Comparison of ENCODE assay signal across 9 mouse cellular contexts in genomic region chr13:8202681-8203476, GRCm38 (mm10). TPM values are rescaled to one million over a fixed set of nuclear protein-coding genes. Genes with fewer than 3 reads are reported as not detected.
DNase-seq lines count a peak whose midpoint lies in the region; ATAC-seq and TF ChIP-seq lines count a peak whose summit lies in the region.
"Had no signal": no experiment of that assay in that cellular context is flagged by ENCODE, and none has a peak within 500 bp of the region (broad histone marks: within the 10 kb centered on the region; RNA-seq: fewer than 3 reads in every experiment).

TSS of gene Adarb2 (plus strand) at chr13:8202866.

- H3K27ac ChIP-seq in lung, embryonic 15.5 days: no peak within 1 kb of the TSS
- H3K27ac ChIP-seq in cortical plate, adult 2 months (ENCODE audit: insufficient read depth, low read length): no peak within 1 kb of the TSS
- H3K27ac ChIP-seq in olfactory bulb, adult 2 months (ENCODE audit: insufficient read depth, low read depth, low read length): peak within 1 kb of the TSS; percentile 80

- H3K36me3 ChIP-seq in lung, embryonic 15.5 days: no peaks in the 10 kb centered on the region

- ATAC-seq in lung, embryonic 15.5 days (ENCODE audit: borderline replicate concordance, extremely low read depth, low FRiP score, low TSS enrichment): peak; percentile 67; the same call in 1 of the 2 replicates
- ATAC-seq in megakaryocyte progenitor cell, adult 5-6 weeks (replicated peaks; ENCODE audit: poor library complexity): no peak

- H3K9me3 ChIP-seq in lung, embryonic 15.5 days: no peaks in the 10 kb centered on the region

- no peak for TF ChIP-seq CTCF in cortical plate, adult 2 months (IDR thresholded peaks at IDR 0.05; ENCODE audit: extremely low read depth, insufficient read depth, low read length)
- TF ChIP-seq CTCF in olfactory bulb, adult 2 months (IDR thresholded peaks at IDR 0.05; ENCODE audit: insufficient read depth, low read depth, low read length): no peak
- TF ChIP-seq CTCF in lung, adult 2 months (IDR thresholded peaks at IDR 0.05; ENCODE audit: insufficient read depth, low read length): no peak

- peak within 1 kb of the TSS; percentile 27 for H3K4me3 ChIP-seq in lung, embryonic 15.5 days
- peak within 1 kb of the TSS; percentile 51 for H3K4me3 ChIP-seq in cortical plate, adult 2 months (ENCODE audit: insufficient read depth, low read length)
- peak within 1 kb of the TSS; percentile 87 for H3K4me3 ChIP-seq in olfactory bulb, adult 2 months (ENCODE audit: insufficient read depth, low read depth, low read length)
- H3K4me3 ChIP-seq in lung, adult 2 months (replicated peaks; ENCODE audit: extremely low read depth, low read depth, low read length): no peak within 1 kb of the TSS

- peaks cover 30% of the 10 kb centered on the region for H3K27me3 ChIP-seq in lung, embryonic 15.5 days

- peak; percentile 83 for TF ChIP-seq POLR2A in cortical plate, adult 2 months (IDR thresholded peaks at IDR 0.05; ENCODE audit: extremely low read depth, insufficient read depth, low read length)
- TF ChIP-seq POLR2A in olfactory bulb, adult 2 months (IDR thresholded peaks at IDR 0.05; ENCODE audit: insufficient read depth, low read depth, low read length): peak; percentile 90
- TF ChIP-seq POLR2A in lung, adult 2 months (IDR thresholded peaks at IDR 0.05; ENCODE audit: borderline replicate concordance, extremely low read depth, low read depth, low read length): no peak

- H3K4me2 ChIP-seq in lung, embryonic 15.5 days: peak within 1 kb of the TSS; percentile 51

- WGBS in lung, embryonic 15.5 days: under 1% methylated on average over 26 of the region's 26 CpGs
- WGBS in olfactory bulb, adult 2 months: under 1% methylated on average over 26 of the region's 26 CpGs
- 3% methylated on average over 26 of the region's 26 CpGs for WGBS in lung, adult 2 months

- no peaks in the 10 kb centered on the region; the same call in 1 of the 2 replicates for H3K4me1 ChIP-seq in lung, embryonic 15.5 days
- H3K4me1 ChIP-seq in cortical plate, adult 2 months (ENCODE audit: control insufficient read depth, insufficient read depth, low read length): no peaks in the 10 kb centered on the region
- H3K4me1 ChIP-seq in olfactory bulb, adult 2 months (ENCODE audit: control insufficient read depth, insufficient read depth, low read length): no peaks in the 10 kb centered on the region
- no peaks in the 10 kb centered on the region for H3K4me1 ChIP-seq in lung, adult 2 months (ENCODE audit: control insufficient read depth, insufficient read depth, low read length)

- DNase-seq in lung, postnatal 10 days: no peak
- peak; percentile 0 to 2 for DNase-seq in heart, postnatal 10 days
- DNase-seq in left cerebral cortex, postnatal 25 days (ENCODE audit: low spot score in 2 of 2): peak; percentile 67 to 86
- DNase-seq in lung, adult 2 months: no peak

- H3K9ac ChIP-seq in lung, embryonic 15.5 days: no peak within 1 kb of the TSS

- intact Hi-C loops in heart, postnatal 10 days (cut with DNase I): no loop called here
- intact Hi-C loops in left cerebral cortex, postnatal 25 days (cut with DNase I): no loop called here

RNA-seq across cellular contexts. Expression of gene Adarb2, which starts in this region (rescaled TPM):
- polyA plus RNA-seq in lung, embryonic 15.5 days (2015; fragmentation: Nextera tagmentation; extraction: Ambion mirVana): 0.23 and 0.32 TPM in 2 replicates
- polyA plus RNA-seq in cortical plate, adult 2 months (2012; rRNA removed): 8.3 and 9.9 TPM in 2 replicates
- not detected for total RNA-seq in heart, postnatal 10 days (2021)
- total RNA-seq in left cerebral cortex, postnatal 25 days (2021): 10 to 100 TPM; 25.5 to 29.1 TPM
- polyA plus RNA-seq in olfactory bulb, adult 2 months (2012; ENCODE audit: insufficient read depth, insufficient read length, low replicate concordance, missing spikeins): not detected in 2 replicates
- total RNA-seq in megakaryocyte progenitor cell, adult 5-6 weeks (2015): not detected in 2 replicates
- total RNA-seq in megakaryocyte progenitor cell, adult 5-6 weeks (2017): not detected in 2 replicates
- not detected in 2 replicates for polyA plus RNA-seq in lung, adult 2 months (2012; rRNA removed)
- polyA plus RNA-seq: small intestine, adult 2 months had no signal

Comparison
In these comparisons a context has a peak if more than half of its experiments do, and no peak if none do; other contexts are left out.
1. RNA of gene Adarb2 (total RNA-seq): 25.5 to 29.1 TPM in left cerebral cortex, postnatal 25 days; not detected in heart, postnatal 10 days and not detected in megakaryocyte progenitor cell, adult 5-6 weeks; every median in the first group is over 10 times any median in the second.
2. Peak in ATAC-seq, H3K4me3 ChIP-seq and H3K4me2 ChIP-seq in lung, embryonic 15.5 days; RNA of the gene not detected or under 1 TPM.
3. Peak in DNase-seq in heart, postnatal 10 days; RNA of the gene not detected or under 1 TPM.
4. DNase-seq: peak in left cerebral cortex, postnatal 25 days (2 of 2); none in lung, postnatal 10 days (single experiment) and lung, adult 2 months (single experiment).